Mouse (Mus musculus) c-Kit-positive CD71-positive TER-119-positive erythroid progenitor cells, embryonic 14.5 days (primary cell): Measurements from ENCODE around the gene Kcnma1.

Source experiments
- DNase-seq: peaks from one replicate; pipeline ENCODE4 v3.0.0-alpha.2; 2013; ENCODE audit warnings: low spot score

Gene Kcnma1

GRCm38 (mm10) chr14:23684463-23685066 is 329.7 kb downstream of the Kcnma1 start:
- DNase-seq, result no peak

- no peak for DNase-seq
These were observed 331.5 kb downstream of the Kcnma1 start for GRCm38 (mm10) chr14:23682758-23683157.

- no peak for DNase-seq
These were observed 334.9 kb downstream of the Kcnma1 start for GRCm38 (mm10) chr14:23679378-23679777.

GRCm38 (mm10) chr14:23666420-23666819 is 347.9 kb downstream of the Kcnma1 start:
- DNase-seq, result no peak

GRCm38 (mm10) chr14:23651682-23652081 is 362.6 kb downstream of the Kcnma1 start:
- no peak for DNase-seq

GRCm38 (mm10) chr14:23650126-23650525 is 364.2 kb downstream of the Kcnma1 start:
- DNase-seq, result no peak

- DNase-seq, result no peak
These were observed 368.8 kb downstream of the Kcnma1 start for GRCm38 (mm10) chr14:23645361-23646063.

- no peak for DNase-seq
These were observed 371.1 kb downstream of the Kcnma1 start for GRCm38 (mm10) chr14:23643162-23643561.

- no peak for DNase-seq
These were observed 373.6 kb downstream of the Kcnma1 start for GRCm38 (mm10) chr14:23640665-23641064.

GRCm38 (mm10) chr14:23638078-23638695 is 376.1 kb downstream of the Kcnma1 start:
- no peak for DNase-seq

GRCm38 (mm10) chr14:23635903-23636302 is 378.4 kb downstream of the Kcnma1 start:
- DNase-seq, result no peak

GRCm38 (mm10) chr14:23633011-23633595 is 381.2 kb downstream of the Kcnma1 start:
- no peak for DNase-seq

GRCm38 (mm10) chr14:23626925-23627324 is 387.4 kb downstream of the Kcnma1 start:
- DNase-seq, result no peak

- DNase-seq, result no peak
These were observed 388.2 kb downstream of the Kcnma1 start for GRCm38 (mm10) chr14:23626114-23626513.

- DNase-seq, result no peak
These were observed 388.9 kb downstream of the Kcnma1 start for GRCm38 (mm10) chr14:23625436-23625835.

- DNase-seq, result no peak
These were observed 389.8 kb downstream of the Kcnma1 start for GRCm38 (mm10) chr14:23624455-23624854.

GRCm38 (mm10) chr14:23620685-23621084 is 393.6 kb downstream of the Kcnma1 start:
- no peak for DNase-seq

- DNase-seq, result no peak
These were observed 395.3 kb downstream of the Kcnma1 start for GRCm38 (mm10) chr14:23618973-23619372.

GRCm38 (mm10) chr14:23618081-23618480 is 396.2 kb downstream of the Kcnma1 start:
- DNase-seq, result no peak

- no peak for DNase-seq
These were observed 404.2 kb downstream of the Kcnma1 start for GRCm38 (mm10) chr14:23610054-23610453.

GRCm38 (mm10) chr14:23605740-23606139 is 408.6 kb downstream of the Kcnma1 start:
- DNase-seq, result no peak

GRCm38 (mm10) chr14:23602937-23603336 is 411.4 kb downstream of the Kcnma1 start:
- DNase-seq, result no peak

- DNase-seq, result no peak
These were observed 412.2 kb downstream of the Kcnma1 start for GRCm38 (mm10) chr14:23602054-23602453.
